Mouse (Mus musculus): ENCODE measurements around the gene B3gntl1.

Gene B3gntl1

GRCm38 (mm10) chr11:121645394-121645793, 27.6 kb downstream of the B3gntl1 start:
- no peak for DNase-seq

- no peak for DNase-seq
Observed at GRCm38 (mm10) chr11:121641501-121642145, 31.3 kb downstream of the B3gntl1 start.

GRCm38 (mm10) chr11:121636646-121637045, 36.3 kb downstream of the B3gntl1 start:
- no peak for DNase-seq

- DNase-seq, result no peak
Observed at GRCm38 (mm10) chr11:121631410-121631809, 41.5 kb downstream of the B3gntl1 start.

- no peak for DNase-seq
Observed at GRCm38 (mm10) chr11:121630406-121630805, 42.5 kb downstream of the B3gntl1 start.

- no peak for DNase-seq
Observed at GRCm38 (mm10) chr11:121629529-121629928, 43.4 kb downstream of the B3gntl1 start.

- no peak for DNase-seq
Observed at GRCm38 (mm10) chr11:121627521-121627920, 45.4 kb downstream of the B3gntl1 start.

- DNase-seq, result no peak
Observed at GRCm38 (mm10) chr11:121625007-121625406, 47.9 kb downstream of the B3gntl1 start.

- no peak for DNase-seq
Observed at GRCm38 (mm10) chr11:121617371-121617770, 55.6 kb downstream of the B3gntl1 start.

- no peak for DNase-seq
Observed at GRCm38 (mm10) chr11:121616501-121616900, 56.5 kb downstream of the B3gntl1 start.

- no peak for DNase-seq
Observed at GRCm38 (mm10) chr11:121615961-121616485, 56.9 kb downstream of the B3gntl1 start.

- no peak for DNase-seq
Observed at GRCm38 (mm10) chr11:121610976-121611375, 62.0 kb downstream of the B3gntl1 start.

GRCm38 (mm10) chr11:121605604-121606003, 67.3 kb downstream of the B3gntl1 start:
- DNase-seq, result no peak

GRCm38 (mm10) chr11:121601422-121601821, 71.5 kb downstream of the B3gntl1 start:
- no peak for DNase-seq

- DNase-seq, result no peak
Observed at GRCm38 (mm10) chr11:121597254-121597653, 75.7 kb downstream of the B3gntl1 start.

GRCm38 (mm10) chr11:121581856-121582255, 91.1 kb downstream of the B3gntl1 start:
- DNase-seq, result no peak

Measured in kidney, postnatal 25 days (tissue).